Mouse (Mus musculus): ENCODE results near the gene Rims1.
A peak's percentile ranks its signal among the peaks of the same experiment; 100 is the strongest.

Gene Rims1

GRCm38 (mm10) chr1:22320941-22321676, 484.7 kb downstream of the Rims1 start:
- peak; percentile 11 for DNase-seq

GRCm38 (mm10) chr1:22315537-22315936, 490.3 kb downstream of the Rims1 start:
- peak; percentile 29 for DNase-seq

- DNase-seq, result no peak
Observed at GRCm38 (mm10) chr1:22311471-22311870, 494.3 kb downstream of the Rims1 start.

GRCm38 (mm10) chr1:22306519-22306918, 499.3 kb downstream of the Rims1 start:
- no peak for DNase-seq

GRCm38 (mm10) chr1:22305932-22306331, 499.9 kb downstream of the Rims1 start:
- DNase-seq, result no peak

GRCm38 (mm10) chr1:22293953-22294352, 511.8 kb downstream of the Rims1 start:
- no peak for DNase-seq

- DNase-seq, result no peak
Observed at GRCm38 (mm10) chr1:22293310-22293709, 512.5 kb downstream of the Rims1 start.

- no peak for DNase-seq
Observed at GRCm38 (mm10) chr1:22286807-22287206, 519.0 kb downstream of the Rims1 start.

GRCm38 (mm10) chr1:22279954-22280353, 525.8 kb downstream of the Rims1 start:
- DNase-seq, result no peak

GRCm38 (mm10) chr1:22274081-22274480, 531.7 kb downstream of the Rims1 start:
- no peak for DNase-seq

GRCm38 (mm10) chr1:22270131-22270530, 535.7 kb downstream of the Rims1 start:
- no peak for DNase-seq

GRCm38 (mm10) chr1:22268581-22269359, 537.0 kb downstream of the Rims1 start:
- peak; percentile 78 for DNase-seq

- DNase-seq, result no peak
Observed at GRCm38 (mm10) chr1:22266491-22266890, 539.3 kb downstream of the Rims1 start.

GRCm38 (mm10) chr1:22265528-22265927, 540.3 kb downstream of the Rims1 start:
- DNase-seq, result no peak

- DNase-seq, result no peak
Observed at GRCm38 (mm10) chr1:22262169-22262950, 543.4 kb downstream of the Rims1 start.

GRCm38 (mm10) chr1:22261702-22262101, 544.1 kb downstream of the Rims1 start:
- no peak for DNase-seq

- DNase-seq, result no peak
Observed at GRCm38 (mm10) chr1:22260291-22260690, 545.5 kb downstream of the Rims1 start.

GRCm38 (mm10) chr1:22258356-22258755, 547.4 kb downstream of the Rims1 start:
- no peak for DNase-seq

GRCm38 (mm10) chr1:22254278-22254677, 551.5 kb downstream of the Rims1 start:
- DNase-seq, result no peak

- DNase-seq, result no peak
Observed at GRCm38 (mm10) chr1:22252873-22253272, 552.9 kb downstream of the Rims1 start.

- no peak for DNase-seq
Observed at GRCm38 (mm10) chr1:22248898-22249386, 556.9 kb downstream of the Rims1 start.

- DNase-seq, result no peak
Observed at GRCm38 (mm10) chr1:22245748-22246147, 560.0 kb downstream of the Rims1 start.
